ENCODE assay signal across 8 mouse cellular contexts in genomic region chr2:26352291-26352910, GRCm38 (mm10). TPM values are rescaled to one million over a fixed set of nuclear protein-coding genes. Genes with fewer than 3 reads are reported as not detected.
DNase-seq lines count a peak whose midpoint lies in the region; ATAC-seq and TF ChIP-seq lines count a peak whose summit lies in the region.

No protein-coding gene starts in this region.

- peaks cover 12% of the 10 kb centered on the region; the same call in 1 of the 2 replicates for H3K4me1 ChIP-seq in kidney, adult 2 months (ENCODE audit: control insufficient read depth, insufficient read depth, low read length)
- peaks cover 28% of the 10 kb centered on the region for H3K4me1 ChIP-seq in bone marrow macrophage, adult 2 months (ENCODE audit: control insufficient read depth, insufficient read depth, low read length)
- H3K4me1 ChIP-seq in forebrain, embryonic 15.5 days, result peaks cover 25% of the 10 kb centered on the region
- H3K4me1 ChIP-seq in liver, embryonic 11.5 days (replicated peaks; ENCODE audit: control insufficient read depth, insufficient read depth, low read length), result peaks cover 22% of the 10 kb centered on the region

- no peaks in the 10 kb centered on the region for H3K36me3 ChIP-seq in kidney, adult 2 months (ENCODE audit: control insufficient read depth, insufficient read depth, low read length)
- peaks cover 23% of the 10 kb centered on the region for H3K36me3 ChIP-seq in forebrain, embryonic 15.5 days
- peaks cover 4% of the 10 kb centered on the region; the same call in 1 of the 2 replicates for H3K36me3 ChIP-seq in liver, embryonic 11.5 days (ENCODE audit: control insufficient read depth, insufficient read depth, low read length)
- no peaks in the 10 kb centered on the region; the same call in 1 of the 2 replicates for H3K36me3 ChIP-seq in splenic B cell, adult 2 months (ENCODE audit: control insufficient read depth, insufficient read depth, low read length, poor library complexity, severe bottlenecking)

- peak overlapping the region; percentile 96 for H3K9ac ChIP-seq in forebrain, embryonic 15.5 days (replicated peaks)
- H3K9ac ChIP-seq in liver, embryonic 11.5 days (ENCODE audit: low read depth, low read length), result peak overlapping the region; percentile 93

- TF ChIP-seq POLR2A in kidney, adult 2 months (IDR thresholded peaks at IDR 0.05; ENCODE audit: low read depth, low read length), result no peak
- TF ChIP-seq POLR2A in bone marrow macrophage, adult 2 months (IDR thresholded peaks at IDR 0.05; ENCODE audit: borderline replicate concordance, low read depth, low read length), result no peak

- H3K27me3 ChIP-seq in kidney, adult 2 months (replicated peaks; ENCODE audit: control insufficient read depth, insufficient read depth, low read length), result no peaks in the 10 kb centered on the region
- no peaks in the 10 kb centered on the region for H3K27me3 ChIP-seq in forebrain, embryonic 15.5 days
- no peaks in the 10 kb centered on the region for H3K27me3 ChIP-seq in liver, embryonic 11.5 days (replicated peaks; ENCODE audit: control insufficient read depth, insufficient read depth, low read length)
- no peaks in the 10 kb centered on the region for H3K27me3 ChIP-seq in splenic B cell, adult 2 months (ENCODE audit: control insufficient read depth, insufficient read depth, low read length, poor library complexity, severe bottlenecking)

- H3K4me2 ChIP-seq in forebrain, embryonic 15.5 days (replicated peaks), result peak overlapping the region; percentile 80
- H3K4me2 ChIP-seq in liver, embryonic 11.5 days, result peak overlapping the region; percentile 97

- 3% methylated on average over 36 of the region's 36 CpGs for WGBS in kidney, adult 2 months
- 2% methylated on average over 36 of the region's 36 CpGs for WGBS in forebrain, embryonic 15.5 days
- WGBS in liver, embryonic 11.5 days, result 5% methylated on average over 36 of the region's 36 CpGs

- TF ChIP-seq CTCF in kidney, adult 2 months (conservative IDR thresholded peaks at IDR 0.05; ENCODE audit: insufficient read depth, insufficient read length, low read depth, low read length), result no peak
- no peak for TF ChIP-seq CTCF in bone marrow macrophage, adult 2 months (IDR thresholded peaks at IDR 0.05; ENCODE audit: low read depth, low read length)

- H3K27ac ChIP-seq in kidney, adult 2 months (ENCODE audit: insufficient read depth, low read depth, low read length), result no peak overlapping the region
- H3K27ac ChIP-seq in bone marrow macrophage, adult 2 months (ENCODE audit: insufficient read depth, low read depth, low read length), result no peak overlapping the region
- H3K27ac ChIP-seq in forebrain, embryonic 15.5 days (replicated peaks), result peak overlapping the region; percentile 92
- no peak overlapping the region; the same call in 1 of the 2 replicates for H3K27ac ChIP-seq in liver, embryonic 11.5 days (ENCODE audit: low read depth, low read length)

- H3K4me3 ChIP-seq in kidney, adult 2 months (ENCODE audit: insufficient read depth, low read depth, low read length), result peak overlapping the region; percentile 46
- peak overlapping the region; percentile 85 for H3K4me3 ChIP-seq in bone marrow macrophage, adult 2 months (ENCODE audit: insufficient read depth, low read length)
- peak overlapping the region; percentile 61 for H3K4me3 ChIP-seq in forebrain, embryonic 15.5 days
- H3K4me3 ChIP-seq in liver, embryonic 11.5 days (ENCODE audit: low read depth, low read length), result peak overlapping the region; percentile 82

- H3K9me3 ChIP-seq in forebrain, embryonic 15.5 days, result no peaks in the 10 kb centered on the region
- no peaks in the 10 kb centered on the region for H3K9me3 ChIP-seq in liver, embryonic 11.5 days (ENCODE audit: control insufficient read depth, low read length)

- no peak for DNase-seq in kidney, adult 2 months
- DNase-seq in kidney, adult 8-10 months, result no peak
- peak; percentile 11 for DNase-seq in 416B (ENCODE audit: low read depth)
- no peak for DNase-seq in liver, embryonic 11.5 days (ENCODE audit: low spot score)
- DNase-seq in splenic B cell, adult 2 months (ENCODE audit: low read depth, low spot score), result peak; percentile 10

- peak; percentile 45 for ATAC-seq in forebrain, embryonic 15.5 days (replicated peaks)
- peak; percentile 42 for ATAC-seq in liver, embryonic 11.5 days (replicated peaks; ENCODE audit: low FRiP score)
- ATAC-seq in activated CD4-positive, CD25-positive, alpha-beta regulatory T cell, adult 4 months, result no peak

RNA-seq across cellular contexts. Expression of gene Dnlz, which starts 0.5 kb away (rescaled TPM):
- 26.9 and 28.8 TPM in 2 replicates for polyA plus RNA-seq in kidney, adult 2 months (2012; rRNA removed)
- 11.9 and 12.5 TPM in 2 replicates for polyA plus RNA-seq in bone marrow macrophage, adult 2 months (2012; ENCODE audit: insufficient read depth, insufficient read length, missing spikeins)
- polyA plus RNA-seq in forebrain, embryonic 15.5 days (2015; fragmentation: Nextera tagmentation; extraction: Ambion mirVana), result 33.0 and 33.5 TPM in 2 replicates
- polyA plus RNA-seq in liver, embryonic 11.5 days (2014; fragmentation: Nextera tagmentation; extraction: Ambion mirVana), result 23.0 and 23.8 TPM in 2 replicates
- 1 to 10 TPM; 6.5 to 7.4 TPM for polyA plus RNA-seq in activated CD4-positive, CD25-positive, alpha-beta regulatory T cell, adult 4 months (2017; shearing (Covaris generic))

RNA-seq across cellular contexts. Expression of gene Card9, which starts 8.3 kb away (rescaled TPM):
- polyA plus RNA-seq in kidney, adult 2 months (2012; rRNA removed), result 2.1 and 2.5 TPM in 2 replicates
- 72.6 and 76.8 TPM in 2 replicates for polyA plus RNA-seq in bone marrow macrophage, adult 2 months (2012; ENCODE audit: insufficient read depth, insufficient read length, missing spikeins)
- polyA plus RNA-seq in forebrain, embryonic 15.5 days (2015; fragmentation: Nextera tagmentation; extraction: Ambion mirVana), result 1.4 and 1.5 TPM in 2 replicates
- polyA plus RNA-seq in liver, embryonic 11.5 days (2014; fragmentation: Nextera tagmentation; extraction: Ambion mirVana), result 1.1 and 1.7 TPM in 2 replicates
- 1 to 10 TPM; 1.5 to 2.3 TPM for polyA plus RNA-seq in activated CD4-positive, CD25-positive, alpha-beta regulatory T cell, adult 4 months (2017; shearing (Covaris generic))

RNA-seq across cellular contexts. Expression of gene Snapc4, which starts 28.1 kb away (rescaled TPM):
- polyA plus RNA-seq in kidney, adult 2 months (2012; rRNA removed), result 21.9 and 25.2 TPM in 2 replicates
- 16.3 and 18.3 TPM in 2 replicates for polyA plus RNA-seq in bone marrow macrophage, adult 2 months (2012; ENCODE audit: insufficient read depth, insufficient read length, missing spikeins)
- polyA plus RNA-seq in forebrain, embryonic 15.5 days (2015; fragmentation: Nextera tagmentation; extraction: Ambion mirVana), result 31.4 and 31.6 TPM in 2 replicates
- 36.4 and 41.6 TPM in 2 replicates for polyA plus RNA-seq in liver, embryonic 11.5 days (2014; fragmentation: Nextera tagmentation; extraction: Ambion mirVana)
- polyA plus RNA-seq in activated CD4-positive, CD25-positive, alpha-beta regulatory T cell, adult 4 months (2017; shearing (Covaris generic)), result 10 to 100 TPM; 20.1 to 24.4 TPM

RNA-seq across cellular contexts. Expression of gene Entr1, which starts 36.7 kb away (rescaled TPM):
- 102 and 110 TPM in 2 replicates for polyA plus RNA-seq in kidney, adult 2 months (2012; rRNA removed)
- 61.5 and 70.4 TPM in 2 replicates for polyA plus RNA-seq in bone marrow macrophage, adult 2 months (2012; ENCODE audit: insufficient read depth, insufficient read length, missing spikeins)
- 191 and 194 TPM in 2 replicates for polyA plus RNA-seq in forebrain, embryonic 15.5 days (2015; fragmentation: Nextera tagmentation; extraction: Ambion mirVana)
- polyA plus RNA-seq in liver, embryonic 11.5 days (2014; fragmentation: Nextera tagmentation; extraction: Ambion mirVana), result 94.4 and 95.7 TPM in 2 replicates
- polyA plus RNA-seq in activated CD4-positive, CD25-positive, alpha-beta regulatory T cell, adult 4 months (2017; shearing (Covaris generic)), result 10 to 100 TPM; 44.8 to 54.9 TPM

RNA-seq across cellular contexts. Expression of gene Pmpca, which starts 36.7 kb away (rescaled TPM):
- polyA plus RNA-seq in kidney, adult 2 months (2012; rRNA removed), result 50.6 and 54.0 TPM in 2 replicates
- 38.5 and 51.6 TPM in 2 replicates for polyA plus RNA-seq in bone marrow macrophage, adult 2 months (2012; ENCODE audit: insufficient read depth, insufficient read length, missing spikeins)
- 90.2 and 98.3 TPM in 2 replicates for polyA plus RNA-seq in forebrain, embryonic 15.5 days (2015; fragmentation: Nextera tagmentation; extraction: Ambion mirVana)
- 147 and 150 TPM in 2 replicates for polyA plus RNA-seq in liver, embryonic 11.5 days (2014; fragmentation: Nextera tagmentation; extraction: Ambion mirVana)
- 10 to 100 TPM; 77.1 to 77.7 TPM for polyA plus RNA-seq in activated CD4-positive, CD25-positive, alpha-beta regulatory T cell, adult 4 months (2017; shearing (Covaris generic))

Comparison
In these comparisons a context has a peak if more than half of its experiments do, and no peak if none do; other contexts are left out.
1. DNase-seq: peak in 416B (single experiment) and splenic B cell, adult 2 months (single experiment); none in kidney, adult 2 months (single experiment), kidney, adult 8-10 months (0 of 2) and liver, embryonic 11.5 days (single experiment).
2. RNA of gene Card9, which starts 8.3 kb away (polyA plus RNA-seq): 72.6 to 76.8 TPM in bone marrow macrophage, adult 2 months; 2.1 to 2.5 TPM in kidney, adult 2 months, 1.5 to 2.3 TPM in activated CD4-positive, CD25-positive, alpha-beta regulatory T cell, adult 4 months, 1.1 to 1.7 TPM in liver, embryonic 11.5 days and 1.4 to 1.5 TPM in forebrain, embryonic 15.5 days; every median in the first group is over 10 times any median in the second.
3. Peak in every context shown above with its lines, with median percentiles within 50 percentile points of each other: H3K4me3 ChIP-seq.